Mouse (Mus musculus): ENCODE data around the gene Bclaf1. TPM values are rescaled to one million over a fixed set of nuclear protein-coding genes. Genes with fewer than 3 reads are reported as not detected.

Gene Bclaf1
- total RNA-seq (2014; rRNA removed) (91.1 and 137 TPM in 2 replicates), polyA plus RNA-seq (2015; fragmentation: Nextera tagmentation; extraction: Ambion mirVana) (84.8 and 101 TPM in 2 replicates)

- H3K9me3 ChIP-seq (ENCODE audit: low read length), result no peaks in the 10 kb centered on the region
- H3K27ac ChIP-seq (ENCODE audit: low read depth, low read length), result peak within 1 kb of the TSS; percentile 100
- H3K36me3 ChIP-seq (ENCODE audit: insufficient read depth, low read length), result no peaks in the 10 kb centered on the region
- no peaks in the 10 kb centered on the region for H3K4me1 ChIP-seq (ENCODE audit: insufficient read depth, low read length)
- H3K4me3 ChIP-seq (ENCODE audit: low read depth, low read length), result peak within 1 kb of the TSS; percentile 78
- peak within 1 kb of the TSS; percentile 80 for H3K4me2 ChIP-seq (ENCODE audit: low read depth, low read length, poor library complexity, severe bottlenecking)
- H3K27me3 ChIP-seq (ENCODE audit: insufficient read depth, low read length), result no peaks in the 10 kb centered on the region
- WGBS, result under 1% methylated on average over 81 of the region's 84 CpGs
- ATAC-seq (ENCODE audit: low FRiP score) (peak; percentile 99), DNase-seq (ENCODE audit: low spot score) (peak; percentile 100)
- H3K9ac ChIP-seq (replicated peaks; ENCODE audit: low read length, poor library complexity, severe bottlenecking), result peak within 1 kb of the TSS; percentile 98
- peak; percentile 19; the same call in 1 of the 2 replicates for TF ChIP-seq CTCF (IDR thresholded peaks at IDR 0.05)
Observed at GRCm38 (mm10) chr10:20311918-20312735, at the start of gene Bclaf1. Gene Bclaf1, plus strand, starts transcription at chr10:20312469.

GRCm38 (mm10) chr10:20262896-20263295 lies 49.4 kb upstream of the Bclaf1 start:
- no peak overlapping the region for H3K27ac ChIP-seq (ENCODE audit: low read depth, low read length)
- H3K9ac ChIP-seq (replicated peaks; ENCODE audit: low read length, poor library complexity, severe bottlenecking), result no peak overlapping the region
- ATAC-seq (ENCODE audit: low FRiP score) (no peak), DNase-seq (ENCODE audit: low spot score) (no peak)
- no peaks in the 10 kb centered on the region for H3K4me1 ChIP-seq (ENCODE audit: insufficient read depth, low read length)
- no peak overlapping the region for H3K4me3 ChIP-seq (ENCODE audit: low read depth, low read length)
- no peaks in the 10 kb centered on the region for H3K9me3 ChIP-seq (ENCODE audit: low read length)
- WGBS, result 94% methylated on average over 6 of the region's 6 CpGs
- TF ChIP-seq CTCF (IDR thresholded peaks at IDR 0.05), result no peak
- H3K4me2 ChIP-seq (ENCODE audit: low read depth, low read length, poor library complexity, severe bottlenecking), result no peak overlapping the region
- no peaks in the 10 kb centered on the region for H3K36me3 ChIP-seq (ENCODE audit: insufficient read depth, low read length)
- no peaks in the 10 kb centered on the region for H3K27me3 ChIP-seq (ENCODE audit: insufficient read depth, low read length)

DNA sequence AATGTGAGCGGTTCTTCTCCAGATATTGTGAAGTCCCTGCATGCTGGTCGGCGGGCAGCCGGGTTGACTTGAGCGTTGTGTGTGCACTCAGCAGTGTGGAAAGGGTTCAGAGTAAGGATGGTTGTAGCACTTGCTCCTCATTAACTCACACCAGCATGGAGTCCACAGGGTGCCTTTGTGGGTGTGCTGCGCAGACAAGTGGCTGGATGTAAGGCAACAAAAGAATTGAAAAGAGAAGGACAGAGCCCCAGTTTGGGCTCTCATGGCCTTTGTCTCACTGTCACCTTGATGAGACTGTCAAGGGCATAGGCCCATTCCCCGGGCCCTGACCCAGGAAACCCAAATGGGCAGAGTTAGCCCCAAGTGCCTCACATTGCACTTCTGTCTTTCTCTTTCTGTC lies 47.8 kb upstream of the Bclaf1 start:
- Histone ChIP-seq H3K27ac (ENCODE audit: low read depth, low read length) (no peak overlapping the region), H3K36me3 (ENCODE audit: insufficient read depth, low read length) (no peaks in the 10 kb centered on the region), H3K4me3 (ENCODE audit: low read depth, low read length) (no peak overlapping the region), H3K4me1 (ENCODE audit: insufficient read depth, low read length) (no peaks in the 10 kb centered on the region), H3K27me3 (ENCODE audit: insufficient read depth, low read length) (no peaks in the 10 kb centered on the region), H3K9me3 (ENCODE audit: low read length) (no peaks in the 10 kb centered on the region), H3K4me2 (ENCODE audit: low read depth, low read length, poor library complexity, severe bottlenecking) (no peak overlapping the region), H3K9ac (replicated peaks; ENCODE audit: low read length, poor library complexity, severe bottlenecking) (no peak overlapping the region)
- TF ChIP-seq CTCF (IDR thresholded peaks at IDR 0.05), result no peak
- WGBS, result 86% methylated on average over 7 of the region's 7 CpGs
- ATAC-seq (ENCODE audit: low FRiP score), result no peak
- DNase-seq (ENCODE audit: low spot score), result no peak

DNA sequence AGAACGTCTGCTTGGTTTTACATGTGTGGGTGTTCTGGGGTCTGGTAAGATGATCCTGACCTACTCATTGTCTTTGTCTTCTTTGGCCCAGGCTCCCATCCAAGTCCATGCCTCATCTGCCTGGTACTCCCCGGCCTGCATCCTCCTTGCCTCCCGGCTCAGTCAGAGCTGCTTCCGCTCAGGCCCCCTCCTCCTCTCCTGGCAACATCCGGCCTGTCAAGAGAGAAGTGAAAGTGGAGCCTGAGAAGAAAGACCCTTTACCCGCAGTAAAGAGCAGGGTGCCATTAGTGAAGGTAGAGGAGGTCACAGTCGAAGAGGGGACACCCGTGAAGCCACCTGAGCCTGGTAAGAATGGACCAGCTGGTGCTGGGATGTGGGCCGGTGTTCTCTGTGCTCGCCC lies 45.2 kb upstream of the Bclaf1 start:
- TF ChIP-seq CTCF (IDR thresholded peaks at IDR 0.05), result no peak
- Histone ChIP-seq H3K9ac (replicated peaks; ENCODE audit: low read length, poor library complexity, severe bottlenecking) (no peak overlapping the region), H3K4me1 (ENCODE audit: insufficient read depth, low read length) (no peaks in the 10 kb centered on the region), H3K27ac (ENCODE audit: low read depth, low read length) (no peak overlapping the region), H3K4me2 (ENCODE audit: low read depth, low read length, poor library complexity, severe bottlenecking) (no peak overlapping the region), H3K27me3 (ENCODE audit: insufficient read depth, low read length) (no peaks in the 10 kb centered on the region), H3K4me3 (ENCODE audit: low read depth, low read length) (no peak overlapping the region), H3K9me3 (ENCODE audit: low read length) (no peaks in the 10 kb centered on the region), H3K36me3 (ENCODE audit: insufficient read depth, low read length) (no peaks in the 10 kb centered on the region)
- ATAC-seq (ENCODE audit: low FRiP score), result no peak
- no peak for DNase-seq (ENCODE audit: low spot score)
- WGBS, result 77% methylated on average over 10 of the region's 10 CpGs

GRCm38 (mm10) chr10:20268945-20269344 lies 43.3 kb upstream of the Bclaf1 start:
- no peak overlapping the region for H3K27ac ChIP-seq (ENCODE audit: low read depth, low read length)
- DNase-seq (ENCODE audit: low spot score) (no peak), ATAC-seq (ENCODE audit: low FRiP score) (no peak)
- H3K9me3 ChIP-seq (ENCODE audit: low read length), result no peaks in the 10 kb centered on the region
- no peak for TF ChIP-seq CTCF (IDR thresholded peaks at IDR 0.05)
- H3K4me3 ChIP-seq (ENCODE audit: low read depth, low read length), result no peak overlapping the region
- no peaks in the 10 kb centered on the region for H3K27me3 ChIP-seq (ENCODE audit: insufficient read depth, low read length)
- H3K9ac ChIP-seq (replicated peaks; ENCODE audit: low read length, poor library complexity, severe bottlenecking), result no peak overlapping the region
- H3K4me2 ChIP-seq (ENCODE audit: low read depth, low read length, poor library complexity, severe bottlenecking), result no peak overlapping the region
- H3K36me3 ChIP-seq (ENCODE audit: insufficient read depth, low read length), result no peaks in the 10 kb centered on the region
- H3K4me1 ChIP-seq (ENCODE audit: insufficient read depth, low read length), result no peaks in the 10 kb centered on the region
- 67% methylated on average over 7 of the region's 7 CpGs for WGBS

DNA sequence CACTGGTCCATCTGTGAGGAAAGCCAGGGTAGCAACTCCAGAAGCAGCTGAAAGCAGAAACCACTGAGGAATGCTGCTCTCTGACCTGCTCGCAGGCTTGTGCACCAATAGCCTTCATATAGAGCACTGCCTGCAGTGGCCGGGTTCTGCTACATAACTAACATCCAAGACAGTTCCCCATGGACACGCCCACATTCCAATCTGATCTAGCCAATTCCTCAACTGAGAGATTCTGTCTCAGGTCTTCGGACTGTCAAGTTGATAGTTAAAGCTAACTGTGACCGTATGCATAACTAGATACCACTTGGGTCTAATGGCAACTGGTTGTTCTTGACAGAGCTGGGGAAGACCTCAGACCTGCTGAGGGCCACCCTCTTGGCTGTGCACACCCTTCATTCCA lies 39.9 kb upstream of the Bclaf1 start:
- Histone ChIP-seq H3K4me2 (ENCODE audit: low read depth, low read length, poor library complexity, severe bottlenecking) (no peak overlapping the region), H3K4me1 (ENCODE audit: insufficient read depth, low read length) (no peaks in the 10 kb centered on the region), H3K9me3 (ENCODE audit: low read length) (no peaks in the 10 kb centered on the region), H3K36me3 (ENCODE audit: insufficient read depth, low read length) (no peaks in the 10 kb centered on the region), H3K27me3 (ENCODE audit: insufficient read depth, low read length) (no peaks in the 10 kb centered on the region), H3K27ac (ENCODE audit: low read depth, low read length) (no peak overlapping the region), H3K4me3 (ENCODE audit: low read depth, low read length) (no peak overlapping the region), H3K9ac (replicated peaks; ENCODE audit: low read length, poor library complexity, severe bottlenecking) (no peak overlapping the region)
- ATAC-seq (ENCODE audit: low FRiP score) (no peak), DNase-seq (ENCODE audit: low spot score) (no peak)
- 93% methylated on average over 5 of the region's 5 CpGs for WGBS
- TF ChIP-seq CTCF (IDR thresholded peaks at IDR 0.05), result no peak
